Mouse (Mus musculus) heart, embryonic 12.5 days (tissue): Measurements from ENCODE around the gene Fbxw8. TPM values are rescaled to one million over a fixed set of nuclear protein-coding genes. Genes with fewer than 3 reads are reported as not detected.

ENCODE experiments used
- ATAC-seq: fragments of 200-750 bp; cut with Nextera tagmentation; 2 replicates; pipeline ENCODE4 v1.8.0; 2017; ENCODE audit warnings: moderate TSS enrichment, moderate library complexity; ENCODE audit not compliant: insufficient number of reproducible peaks, low FRiP score
- H3K27ac ChIP-seq: fragments of 300-500 bp; sonication (generic); 2 replicates; pipeline ENCODE4 v1.5.1; 2016; ENCODE audit warnings: mild to moderate bottlenecking, moderate library complexity; ENCODE audit not compliant: poor library complexity, severe bottlenecking
- H3K27me3 ChIP-seq: fragments of 300-500 bp; sonication (generic); replicated peaks from 2 replicates; pipeline ENCODE4 v1.6.1; 2016; ENCODE audit warnings: mild to moderate bottlenecking, moderate library complexity
- H3K36me3 ChIP-seq: fragments of 300-500 bp; sonication (generic); 2 replicates; pipeline ENCODE4 v1.6.1; 2016; ENCODE audit warnings: mild to moderate bottlenecking, moderate library complexity
- H3K4me1 ChIP-seq: fragments of 300-500 bp; sonication (generic); replicated peaks from 2 replicates; pipeline ENCODE4 v1.6.1; 2016; ENCODE audit warnings: mild to moderate bottlenecking
- H3K4me2 ChIP-seq: fragments of 300-500 bp; sonication (generic); 2 replicates; pipeline ENCODE4 v1.6.1; 2016; ENCODE audit warnings: mild to moderate bottlenecking, moderate library complexity
- H3K4me3 ChIP-seq: fragments of 300-500 bp; sonication (generic); 2 replicates; pipeline ENCODE4 v1.5.1; 2016; ENCODE audit warnings: mild to moderate bottlenecking
- H3K9ac ChIP-seq: fragments of 300-500 bp; sonication (generic); 2 replicates; pipeline ENCODE4 v1.6.1; 2016; ENCODE audit warnings: mild to moderate bottlenecking, moderate library complexity
- H3K9me3 ChIP-seq: fragments of 300-500 bp; sonication (generic); replicated peaks from 2 replicates; pipeline ENCODE4 v1.6.1; 2016; ENCODE audit warnings: mild to moderate bottlenecking, moderate library complexity
- WGBS: fragments of 180-500 bp; shearing (Covaris S2); methylation state at CpG from one replicate; pipeline ENCODE4 v1.1.7; 2016; 5-methylcytosine and 5-hydroxymethylcytosine counted together
- polyA plus RNA-seq: library from polyadenylated mRNA; unstranded; fragments of >200 nt; fragmentation: Nextera tagmentation; extraction: Ambion mirVana; gene quantifications from 2 replicates; pipeline ENCODE4 v1.2.1, GENCODE M21; 2016

The Fbxw8 gene
- polyA plus RNA-seq, 1 experiment from 2014 or later: 36.6 TPM

DNA sequence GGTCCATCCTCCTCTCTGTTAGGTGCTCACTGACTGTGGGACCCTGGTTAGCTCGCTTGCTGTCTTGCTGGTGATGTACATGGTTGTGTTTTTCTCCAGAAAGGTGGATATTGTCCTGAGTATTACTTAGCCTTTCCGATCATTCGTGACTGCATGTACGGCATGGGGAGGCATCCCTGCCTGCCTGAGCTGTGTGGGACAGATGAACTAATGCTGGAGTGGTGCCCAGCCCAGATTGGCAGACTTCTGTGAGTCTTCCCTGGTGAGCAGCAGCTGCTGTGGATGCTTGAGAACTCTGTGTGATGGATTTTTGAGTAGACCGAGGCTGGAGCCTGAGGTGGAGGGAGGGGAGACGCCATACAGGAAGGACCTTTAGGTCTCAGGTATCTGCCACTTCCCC is 110.4 kb downstream of the Fbxw8 start:
- 80% methylated on average over 6 of the region's 6 CpGs for WGBS
- no peak for ATAC-seq

DNA sequence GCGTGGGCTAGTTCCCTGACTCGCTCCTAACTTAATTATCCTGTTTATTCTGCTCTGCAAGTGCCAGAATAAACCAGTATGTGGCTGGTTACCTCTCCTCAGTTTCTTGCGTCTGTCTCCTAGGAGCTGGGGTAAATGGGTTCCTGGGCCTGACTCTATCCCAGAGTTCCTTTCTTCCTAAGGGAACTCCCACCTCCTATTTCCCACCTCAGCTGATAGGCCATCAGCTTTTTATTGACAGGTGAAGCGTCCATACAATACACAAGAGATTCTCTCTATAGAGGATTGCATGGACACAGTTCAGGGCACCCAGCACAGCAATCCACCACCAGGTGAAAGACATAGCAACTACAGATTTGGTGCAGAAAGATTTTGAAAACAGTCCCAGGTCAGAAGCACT is 111.5 kb downstream of the Fbxw8 start:
- no peaks in the 10 kb centered on the region for H3K36me3 ChIP-seq
- no peak overlapping the region for H3K27ac ChIP-seq
- no peak overlapping the region for H3K4me3 ChIP-seq
- no peak overlapping the region for H3K4me2 ChIP-seq
- no peaks in the 10 kb centered on the region for H3K9me3 ChIP-seq
- peaks cover 8% of the 10 kb centered on the region; the same call in 1 of the 2 replicates for H3K4me1 ChIP-seq
- no peak overlapping the region for H3K9ac ChIP-seq
- peaks cover 8% of the 10 kb centered on the region for H3K27me3 ChIP-seq
- 82% methylated on average over 4 of the region's 4 CpGs for WGBS
- no peak for ATAC-seq

More for the DNA sequence above, 110.4 kb downstream of the Fbxw8 start:
- H3K9ac ChIP-seq: no peak overlapping the region
- H3K27me3 ChIP-seq: no peaks in the 10 kb centered on the region
- no peak overlapping the region for H3K4me2 ChIP-seq
- H3K9me3 ChIP-seq: no peaks in the 10 kb centered on the region
- no peaks in the 10 kb centered on the region for H3K36me3 ChIP-seq
- no peak overlapping the region for H3K4me3 ChIP-seq
- H3K27ac ChIP-seq: no peak overlapping the region
- 0 out of 2 replicates have a peak, but pooled peaks cover 7% of the 10 kb centered on the region for H3K4me1 ChIP-seq

DNA sequence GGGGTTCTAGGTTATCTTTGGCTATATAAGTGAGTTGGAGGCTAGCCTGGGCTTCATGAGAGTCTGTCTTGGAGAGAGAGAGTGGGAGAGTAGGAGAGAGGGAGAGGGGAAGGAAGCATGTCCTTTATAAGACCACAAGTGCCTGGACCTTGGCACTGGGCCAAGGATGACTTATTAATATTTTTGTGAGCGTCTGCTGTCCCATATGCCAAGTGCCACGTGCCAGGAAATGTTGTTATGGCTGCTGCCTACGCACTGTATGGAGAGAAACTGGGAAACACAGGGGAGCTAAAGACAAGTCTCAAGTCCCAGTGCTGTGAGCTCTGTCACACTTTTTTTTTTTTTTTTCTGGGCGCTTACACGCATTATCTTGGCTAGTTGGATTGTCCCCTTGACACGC is 112.7 kb downstream of the Fbxw8 start:
- no peak overlapping the region for H3K9ac ChIP-seq
- no peak for ATAC-seq
- H3K4me2 ChIP-seq: no peak overlapping the region
- peaks cover 10% of the 10 kb centered on the region for H3K4me1 ChIP-seq
- H3K4me3 ChIP-seq: no peak overlapping the region
- no peaks in the 10 kb centered on the region for H3K36me3 ChIP-seq
- whole genome bisulfite sequencing: 78% methylated on average over 6 of the region's 6 CpGs
- H3K9me3 ChIP-seq: no peaks in the 10 kb centered on the region
- H3K27me3 ChIP-seq: peaks cover 8% of the 10 kb centered on the region
- no peak overlapping the region for H3K27ac ChIP-seq

DNA sequence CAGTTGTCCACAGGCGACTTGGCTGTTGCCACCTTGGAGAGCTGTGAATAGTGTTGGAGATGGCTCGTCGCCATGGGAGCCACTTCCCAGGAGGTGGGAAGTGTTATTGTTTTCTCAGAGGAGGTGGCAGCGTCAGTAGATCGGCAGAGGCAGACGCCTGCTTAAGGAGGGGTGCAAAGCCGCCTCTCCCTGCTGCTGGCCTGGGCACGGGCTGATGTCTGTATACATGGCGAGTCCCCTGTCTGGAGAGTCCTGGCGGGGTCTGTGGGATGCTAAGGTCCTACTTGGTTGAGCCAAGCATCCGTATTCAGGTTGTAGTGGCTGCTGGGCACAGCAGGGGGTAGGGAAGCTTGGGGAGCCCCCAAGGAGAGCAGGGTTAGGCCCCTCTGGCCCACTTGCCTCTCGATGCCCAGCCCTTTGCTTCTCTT is 116.0 kb downstream of the Fbxw8 start:
- H3K4me1 ChIP-seq: peaks cover 21% of the 10 kb centered on the region
- H3K9me3 ChIP-seq: no peaks in the 10 kb centered on the region
- peaks cover 11% of the 10 kb centered on the region for H3K27me3 ChIP-seq
- H3K27ac ChIP-seq: no peak overlapping the region; the same call in 1 of the 2 replicates
- ATAC-seq: no peak
- H3K9ac ChIP-seq: no peak overlapping the region
- no peaks in the 10 kb centered on the region for H3K36me3 ChIP-seq
- H3K4me2 ChIP-seq: no peak overlapping the region
- no peak overlapping the region for H3K4me3 ChIP-seq
- 31% methylated on average over 12 of the region's 12 CpGs for WGBS

DNA sequence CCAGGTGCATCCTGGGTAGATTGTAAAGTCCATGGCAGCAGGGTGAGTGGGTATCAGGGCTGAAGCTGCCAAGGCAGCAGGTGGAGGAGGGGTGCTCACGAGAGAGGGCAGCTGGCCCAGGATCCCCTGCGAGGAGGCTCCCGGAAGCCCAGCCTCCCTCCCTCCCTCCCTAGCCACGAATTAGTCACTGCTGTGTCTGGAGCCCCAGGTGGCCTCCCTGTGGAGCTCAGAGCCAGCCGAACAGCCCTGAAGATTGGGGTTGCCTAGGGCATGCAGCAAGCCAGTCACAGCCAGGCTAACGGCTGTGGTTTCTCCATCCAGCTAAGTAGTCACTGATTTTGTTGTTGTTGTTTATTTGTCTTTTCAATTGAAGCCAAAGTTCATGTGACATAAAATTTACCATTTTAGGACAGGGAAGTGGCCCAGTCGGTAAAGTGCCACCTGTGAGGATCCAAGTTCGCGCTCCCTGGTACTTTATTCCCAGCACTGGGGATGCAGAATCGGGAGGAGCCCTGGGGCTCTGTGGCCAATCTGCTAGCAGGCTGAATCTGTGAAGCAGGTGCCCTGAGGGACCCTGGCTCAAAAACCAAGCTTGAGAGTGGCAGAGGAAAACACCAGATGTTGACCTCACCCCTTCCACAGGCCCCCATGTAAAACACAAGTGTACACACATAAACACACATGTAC is 117.3 kb downstream of the Fbxw8 start:
- H3K27me3 ChIP-seq: peaks cover 11% of the 10 kb centered on the region
- H3K9me3 ChIP-seq: no peaks in the 10 kb centered on the region
- 12% methylated on average over 10 of the region's 10 CpGs for WGBS
- H3K36me3 ChIP-seq: no peaks in the 10 kb centered on the region
- 0 out of 2 replicates have a peak overlapping the region, but pooled peaks have one; percentile 8 for H3K4me3 ChIP-seq
- 0 out of 2 replicates have a peak overlapping the region, but pooled peaks have one; percentile 18 for H3K9ac ChIP-seq
- peaks cover 34% of the 10 kb centered on the region for H3K4me1 ChIP-seq
- ATAC-seq: peak; percentile 62
- peak overlapping the region; percentile 62 for H3K4me2 ChIP-seq
- H3K27ac ChIP-seq: no peak overlapping the region

DNA sequence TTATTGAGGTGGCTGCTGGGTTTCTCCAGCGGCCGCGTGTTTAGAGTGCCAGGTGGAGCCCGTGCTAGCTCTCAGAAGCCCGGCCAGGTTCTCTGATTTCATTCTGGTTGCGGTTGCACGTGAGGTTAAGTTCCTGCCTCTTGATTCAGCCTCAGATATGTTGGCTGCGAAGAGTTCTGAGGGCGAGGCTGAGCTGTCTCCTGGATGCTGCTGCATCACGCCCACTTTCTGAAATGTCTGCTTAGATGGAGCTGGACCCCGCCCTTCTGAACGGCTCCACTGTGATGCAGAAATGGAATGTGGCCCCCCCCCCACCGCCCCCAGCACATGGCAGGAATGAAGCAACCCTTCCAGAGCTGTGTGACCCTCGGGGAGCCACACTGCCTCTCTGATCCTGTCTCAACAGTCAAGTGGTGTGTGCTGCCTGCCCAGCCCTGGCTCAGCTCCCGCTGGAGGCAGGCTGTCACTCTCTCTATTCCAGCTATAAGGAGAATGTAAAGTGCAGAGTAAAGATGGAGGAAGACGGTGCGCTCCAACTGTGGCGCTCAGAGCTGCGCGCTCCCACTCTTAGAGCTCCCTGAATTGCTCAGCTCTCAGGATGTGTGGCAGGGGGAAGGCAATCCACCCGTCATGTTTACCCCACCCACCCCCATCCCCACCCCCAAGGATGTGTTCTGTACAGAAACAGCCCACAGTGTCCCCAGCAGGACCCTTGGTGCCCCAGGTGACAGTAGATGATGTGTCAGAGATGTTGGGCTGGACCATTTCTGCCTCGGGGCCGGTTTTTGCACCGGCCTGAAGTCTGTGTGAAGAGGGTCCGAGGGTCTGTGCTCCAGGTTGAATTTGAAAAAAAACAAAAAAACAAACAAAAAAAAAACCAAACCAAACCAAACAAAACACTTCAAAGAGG is 118.1 kb downstream of the Fbxw8 start:
- 0 out of 2 replicates have a peak overlapping the region, but pooled peaks have one; percentile 40 for H3K27ac ChIP-seq
- peak overlapping the region; percentile 28 for H3K4me3 ChIP-seq
- H3K36me3 ChIP-seq: no peaks in the 10 kb centered on the region
- peaks cover 34% of the 10 kb centered on the region for H3K4me1 ChIP-seq
- H3K27me3 ChIP-seq: peaks cover 11% of the 10 kb centered on the region
- peak; percentile 49; the same call in 1 of the 2 replicates for ATAC-seq
- H3K9me3 ChIP-seq: no peaks in the 10 kb centered on the region
- 30% methylated on average over 25 of the region's 25 CpGs for WGBS
- peak overlapping the region; percentile 62 for H3K4me2 ChIP-seq
- H3K9ac ChIP-seq: peak overlapping the region; percentile 35; the same call in 1 of the 2 replicates

DNA sequence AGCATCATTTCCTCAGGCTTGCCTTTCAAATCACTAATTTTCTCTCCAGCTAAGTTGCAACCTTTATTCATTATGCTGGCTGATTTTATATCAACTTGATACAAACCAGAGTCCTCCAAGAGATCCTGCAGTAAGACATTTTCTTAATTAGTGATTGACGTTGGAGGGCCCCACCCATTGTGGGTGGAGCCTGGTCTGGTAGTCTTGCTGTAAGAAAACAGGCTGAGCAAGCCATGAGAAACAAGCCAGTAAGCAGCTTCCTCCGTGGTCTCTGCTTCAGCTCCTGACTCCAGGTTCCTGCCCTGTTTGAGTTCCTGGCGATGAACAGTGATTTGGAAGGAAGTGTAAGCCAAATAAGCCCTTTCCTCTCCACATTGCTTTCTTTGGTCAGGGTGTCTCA is 119.5 kb downstream of the Fbxw8 start:
- H3K4me1 ChIP-seq: peaks cover 41% of the 10 kb centered on the region
- H3K4me2 ChIP-seq: no peak overlapping the region
- H3K36me3 ChIP-seq: no peaks in the 10 kb centered on the region
- no peaks in the 10 kb centered on the region for H3K9me3 ChIP-seq
- H3K27ac ChIP-seq: no peak overlapping the region
- H3K27me3 ChIP-seq: peaks cover 11% of the 10 kb centered on the region
- no peak for ATAC-seq
- H3K9ac ChIP-seq: no peak overlapping the region
- 59% methylated on average over 3 of the region's 3 CpGs for WGBS
- no peak overlapping the region for H3K4me3 ChIP-seq

DNA sequence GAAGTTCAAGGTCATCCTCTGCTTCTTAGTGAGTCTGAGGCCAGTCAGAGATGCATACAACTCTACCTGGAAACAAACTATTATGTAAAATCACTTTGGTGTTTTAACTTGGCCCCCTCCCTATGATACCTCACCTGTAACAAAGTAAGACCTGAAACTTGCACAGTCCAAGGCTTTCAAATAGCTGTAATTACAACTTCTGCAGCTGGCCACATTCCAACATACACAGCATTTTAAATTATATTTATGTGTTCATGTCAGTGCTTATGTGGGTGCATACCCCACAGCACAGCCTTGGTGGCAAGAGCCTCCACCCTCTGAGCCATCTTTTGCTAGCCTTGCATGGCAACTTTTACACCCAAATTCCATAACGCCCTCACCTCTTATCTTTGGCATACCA is 120.6 kb downstream of the Fbxw8 start:
- Histone ChIP-seq H3K27me3 (peaks cover 20% of the 10 kb centered on the region), H3K36me3 (no peaks in the 10 kb centered on the region), H3K4me1 (peaks cover 42% of the 10 kb centered on the region), H3K9ac (no peak overlapping the region), H3K4me2 (no peak overlapping the region), H3K4me3 (no peak overlapping the region), H3K9me3 (no peaks in the 10 kb centered on the region), H3K27ac (no peak overlapping the region)
- no peak for ATAC-seq
- 78% methylated on average over 1 of the region's 1 CpGs for WGBS

DNA sequence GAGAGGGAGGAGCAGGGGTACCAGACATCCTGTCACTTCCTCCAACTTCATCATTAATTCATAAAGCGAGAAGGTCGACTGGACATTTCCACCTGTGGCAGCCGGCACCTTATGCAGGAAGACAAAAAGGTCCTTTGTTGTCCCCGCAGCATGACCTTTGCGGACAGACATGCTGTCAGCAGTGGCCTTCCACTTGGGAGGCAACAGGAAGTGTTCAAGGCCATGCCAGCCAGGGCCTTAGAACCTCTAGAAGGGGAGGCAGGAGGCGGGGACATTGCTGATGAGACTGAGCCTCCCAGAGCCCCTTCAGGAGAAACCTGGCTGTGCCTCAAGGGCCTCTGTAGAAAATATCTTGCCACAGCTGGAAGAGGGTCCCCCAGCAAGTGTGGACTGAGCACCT is 121.5 kb downstream of the Fbxw8 start:
- ATAC-seq: no peak
- Histone ChIP-seq H3K9me3 (no peaks in the 10 kb centered on the region), H3K36me3 (no peaks in the 10 kb centered on the region), H3K27ac (peak overlapping the region; percentile 59; the same call in 1 of the 2 replicates), H3K27me3 (peaks cover 22% of the 10 kb centered on the region), H3K9ac (no peak overlapping the region), H3K4me1 (peaks cover 48% of the 10 kb centered on the region), H3K4me3 (no peak overlapping the region), H3K4me2 (no peak overlapping the region)
- WGBS: 56% methylated on average over 6 of the region's 6 CpGs

DNA sequence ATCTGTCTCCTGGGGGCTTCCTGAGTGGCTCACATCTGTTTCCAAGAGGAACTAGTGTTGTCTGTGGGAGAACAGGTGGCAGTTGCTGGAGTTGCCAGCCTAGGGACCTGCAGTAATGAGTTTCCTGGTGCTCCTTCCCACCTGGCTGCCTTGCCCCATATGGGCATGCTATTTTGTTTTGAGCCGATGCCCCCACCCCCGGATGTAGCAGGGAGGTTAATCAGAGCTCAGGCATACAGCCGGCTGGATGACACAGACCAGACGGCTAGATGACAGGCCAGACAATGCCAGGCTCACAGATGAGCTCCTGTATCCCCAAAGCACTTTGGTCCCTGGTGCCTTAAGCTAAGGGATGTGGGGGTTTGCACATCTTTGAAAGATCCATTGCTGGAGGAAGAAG is 121.9 kb downstream of the Fbxw8 start:
- peaks cover 52% of the 10 kb centered on the region for H3K4me1 ChIP-seq
- WGBS: 16% methylated on average over 4 of the region's 4 CpGs
- H3K27ac ChIP-seq: peak overlapping the region; percentile 59; the same call in 1 of the 2 replicates
- no peak overlapping the region for H3K4me2 ChIP-seq
- H3K36me3 ChIP-seq: no peaks in the 10 kb centered on the region
- no peak overlapping the region for H3K9ac ChIP-seq
- H3K27me3 ChIP-seq: peaks cover 26% of the 10 kb centered on the region
- ATAC-seq: no peak
- no peak overlapping the region for H3K4me3 ChIP-seq
- H3K9me3 ChIP-seq: no peaks in the 10 kb centered on the region

DNA sequence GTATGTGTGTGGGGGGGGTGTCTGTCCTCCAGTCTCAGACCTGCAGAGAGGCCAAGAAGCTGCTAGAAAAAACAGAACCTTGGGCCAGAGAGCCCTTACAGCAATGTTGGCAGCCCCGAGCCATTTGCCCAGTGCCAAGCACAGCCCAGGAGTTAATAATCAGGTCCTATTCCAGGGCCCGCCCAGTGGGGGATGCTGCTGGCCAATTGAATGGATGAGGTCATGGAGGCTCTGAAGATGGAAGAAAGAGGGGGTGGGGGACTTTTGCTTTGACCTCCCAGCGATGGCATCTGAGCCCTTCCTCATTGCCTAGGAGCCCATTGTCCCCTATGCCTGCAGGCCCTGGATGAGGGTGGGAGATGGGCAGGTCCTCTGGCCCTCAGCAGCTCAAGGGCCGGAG is 123.8 kb downstream of the Fbxw8 start:
- no peak overlapping the region for H3K4me2 ChIP-seq
- H3K36me3 ChIP-seq: no peaks in the 10 kb centered on the region
- no peaks in the 10 kb centered on the region for H3K9me3 ChIP-seq
- H3K27me3 ChIP-seq: peaks cover 40% of the 10 kb centered on the region
- H3K27ac ChIP-seq: no peak overlapping the region
- H3K4me1 ChIP-seq: peaks cover 54% of the 10 kb centered on the region
- H3K4me3 ChIP-seq: no peak overlapping the region
- ATAC-seq: no peak
- H3K9ac ChIP-seq: no peak overlapping the region
- 46% methylated on average over 4 of the region's 4 CpGs for WGBS
